Mouse (Mus musculus): Measurements from ENCODE around the gene Ccnb1.

GRCm38 (mm10) chr13:100785806-100786413 is 460 bp downstream of the Ccnb1 start:
- TF ChIP-seq CTCF (IDR thresholded peaks at IDR 0.05; ENCODE audit: low read depth) (no peak), EP300 (optimal IDR thresholded peaks at IDR 0.05) (no peak)
